Comparison of ENCODE assay signal across 29 mouse cellular contexts in genomic region chr4:84157911-84158647, GRCm38 (mm10).
DNase-seq lines count a peak whose midpoint lies in the region; ATAC-seq and TF ChIP-seq lines count a peak whose summit lies in the region.
"Had no signal": no experiment of that assay in that cellular context is flagged by ENCODE, and none has a peak within 500 bp of the region (broad histone marks: within the 10 kb centered on the region; RNA-seq: fewer than 3 reads in every experiment).

No protein-coding gene starts in this region.

- H3K4me1 ChIP-seq in embryonic facial prominence, embryonic 15.5 days = no peaks in the 10 kb centered on the region
- peaks cover 21% of the 10 kb centered on the region for H3K4me1 ChIP-seq in limb, embryonic 12.5 days (replicated peaks)
- H3K4me1 ChIP-seq in midbrain, postnatal 0 days (ENCODE audit: insufficient read depth, low read length) = no peaks in the 10 kb centered on the region
- H3K4me1 ChIP-seq: hindbrain, embryonic 13.5 days; liver, embryonic 13.5 days; midbrain, embryonic 13.5 days had no signal

- ATAC-seq in embryonic facial prominence, embryonic 15.5 days (ENCODE audit: insufficient number of reproducible peaks, low FRiP score, low TSS enrichment, low read depth) = peak; percentile 51; the same call in 1 of the 2 replicates
- ATAC-seq in limb, embryonic 12.5 days (ENCODE audit: insufficient number of reproducible peaks, insufficient read depth, low FRiP score, low TSS enrichment, low read depth) = peak; percentile 79; the same call in 1 of the 2 replicates
- ATAC-seq in midbrain, postnatal 0 days (ENCODE audit: low FRiP score) = no peak
- ATAC-seq: forebrain, postnatal 0 days; intestine, embryonic 16.5 days; lung, postnatal 0 days; midbrain, embryonic 13.5 days had no signal

- no peak overlapping the region for H3K27ac ChIP-seq in gastrocnemius, adult 2 months
- 0 out of 2 replicates have a peak overlapping the region, but pooled peaks have one; percentile 28 for H3K27ac ChIP-seq in embryonic facial prominence, embryonic 15.5 days (replicated peaks)
- peak overlapping the region; percentile 63 for H3K27ac ChIP-seq in limb, embryonic 12.5 days
- H3K27ac ChIP-seq in midbrain, postnatal 0 days (ENCODE audit: low read depth, low read length) = no peak overlapping the region
- H3K27ac ChIP-seq: hindbrain, embryonic 13.5 days; kidney, postnatal 0 days; liver, embryonic 13.5 days; macrophage; midbrain, embryonic 13.5 days had no signal

- no peaks in the 10 kb centered on the region for H3K9me3 ChIP-seq in embryonic facial prominence, embryonic 15.5 days (replicated peaks)
- no peaks in the 10 kb centered on the region for H3K9me3 ChIP-seq in limb, embryonic 12.5 days
- H3K9me3 ChIP-seq in midbrain, postnatal 0 days (ENCODE audit: low read length) = no peaks in the 10 kb centered on the region
- H3K9me3 ChIP-seq: hindbrain, embryonic 13.5 days; liver, embryonic 13.5 days; midbrain, embryonic 13.5 days had no signal

- H3K36me3 ChIP-seq in embryonic facial prominence, embryonic 15.5 days = no peaks in the 10 kb centered on the region
- no peaks in the 10 kb centered on the region for H3K36me3 ChIP-seq in limb, embryonic 12.5 days
- H3K36me3 ChIP-seq in midbrain, postnatal 0 days (ENCODE audit: insufficient read depth, low read length) = no peaks in the 10 kb centered on the region
- H3K36me3 ChIP-seq: hindbrain, embryonic 13.5 days; liver, embryonic 13.5 days; midbrain, embryonic 13.5 days had no signal

- no peaks in the 10 kb centered on the region for H3K27me3 ChIP-seq in embryonic facial prominence, embryonic 15.5 days
- no peaks in the 10 kb centered on the region for H3K27me3 ChIP-seq in limb, embryonic 12.5 days
- H3K27me3 ChIP-seq in midbrain, postnatal 0 days (ENCODE audit: insufficient read depth, low read length) = no peaks in the 10 kb centered on the region
- H3K27me3 ChIP-seq: hindbrain, embryonic 13.5 days; liver, embryonic 13.5 days had no signal

- no peak overlapping the region for H3K4me3 ChIP-seq in gastrocnemius, adult 2 months
- H3K4me3 ChIP-seq in embryonic facial prominence, embryonic 15.5 days (replicated peaks) = no peak overlapping the region
- no peak overlapping the region for H3K4me3 ChIP-seq in limb, embryonic 12.5 days (replicated peaks)
- no peak overlapping the region for H3K4me3 ChIP-seq in midbrain, postnatal 0 days (ENCODE audit: low read depth, low read length)
- H3K4me3 ChIP-seq: erythroblast, embryonic 14.5 days; hindbrain, embryonic 13.5 days; liver, embryonic 13.5 days; midbrain, embryonic 13.5 days had no signal

- WGBS in embryonic facial prominence, embryonic 15.5 days = 60% methylated on average over 5 of the region's 5 CpGs
- WGBS in limb, embryonic 12.5 days = 31% methylated on average over 5 of the region's 5 CpGs
- 94% methylated on average over 5 of the region's 5 CpGs for WGBS in midbrain, postnatal 0 days

- TF ChIP-seq CTCF in gastrocnemius, adult 2 months (IDR thresholded peaks at IDR 0.05) = no peak
- TF ChIP-seq CTCF in midbrain, postnatal 0 days (IDR thresholded peaks at IDR 0.05) = no peak

- no peak overlapping the region for H3K4me2 ChIP-seq in embryonic facial prominence, embryonic 15.5 days (replicated peaks)
- H3K4me2 ChIP-seq in limb, embryonic 12.5 days = no peak overlapping the region
- no peak overlapping the region for H3K4me2 ChIP-seq in midbrain, postnatal 0 days (ENCODE audit: low read depth, low read length, poor library complexity, severe bottlenecking)
- H3K4me2 ChIP-seq: heart, embryonic 11.5 days; hindbrain, embryonic 13.5 days; liver, embryonic 13.5 days; midbrain, embryonic 13.5 days had no signal

- H3K9ac ChIP-seq in embryonic facial prominence, embryonic 15.5 days = no peak overlapping the region
- no peak overlapping the region for H3K9ac ChIP-seq in limb, embryonic 12.5 days (replicated peaks)
- no peak overlapping the region for H3K9ac ChIP-seq in midbrain, postnatal 0 days (replicated peaks; ENCODE audit: low read length, poor library complexity, severe bottlenecking)
- H3K9ac ChIP-seq: forebrain, postnatal 0 days; hindbrain, embryonic 13.5 days; liver, embryonic 13.5 days; midbrain, embryonic 13.5 days had no signal

- intact Hi-C loops in gastrocnemius, adult 2 months (cut with DNase I) = no loop called here

- DNase-seq in gastrocnemius, adult 2 months = peak; percentile 19
- DNase-seq in gastrocnemius, adult 8-10 months (ENCODE audit: low spot score in 2 of 2) = no peak
- no peak for DNase-seq in liver
- no peak for DNase-seq in midbrain, postnatal 0 days (ENCODE audit: low spot score)
- DNase-seq in lung, postnatal 4 days = no peak
- DNase-seq: adrenal gland, postnatal 25 days; cerebellum, adult 11-12 months; cerebellum, adult 9-11 months; forebrain, postnatal 0 days; gastrocnemius, postnatal 25 days; heart, adult 18-20 months; heart, postnatal 4 days; kidney, adult 8-10 months; kidney, postnatal 4 days; liver, embryonic 13.5 days; lung, adult 18-20 months; right cerebral cortex, adult 18-20 months; right cerebral cortex, postnatal 4 days; thymus, postnatal 14 days had no signal

Comparison
In these comparisons a context has a peak if more than half of its experiments do, and no peak if none do; other contexts are left out.
1. H3K27ac ChIP-seq: peak in embryonic facial prominence, embryonic 15.5 days (single experiment) and limb, embryonic 12.5 days (single experiment); none in gastrocnemius, adult 2 months (single experiment) and midbrain, postnatal 0 days (single experiment).